Mouse (Mus musculus): ENCODE measurements around the gene Chn2.

DNA sequence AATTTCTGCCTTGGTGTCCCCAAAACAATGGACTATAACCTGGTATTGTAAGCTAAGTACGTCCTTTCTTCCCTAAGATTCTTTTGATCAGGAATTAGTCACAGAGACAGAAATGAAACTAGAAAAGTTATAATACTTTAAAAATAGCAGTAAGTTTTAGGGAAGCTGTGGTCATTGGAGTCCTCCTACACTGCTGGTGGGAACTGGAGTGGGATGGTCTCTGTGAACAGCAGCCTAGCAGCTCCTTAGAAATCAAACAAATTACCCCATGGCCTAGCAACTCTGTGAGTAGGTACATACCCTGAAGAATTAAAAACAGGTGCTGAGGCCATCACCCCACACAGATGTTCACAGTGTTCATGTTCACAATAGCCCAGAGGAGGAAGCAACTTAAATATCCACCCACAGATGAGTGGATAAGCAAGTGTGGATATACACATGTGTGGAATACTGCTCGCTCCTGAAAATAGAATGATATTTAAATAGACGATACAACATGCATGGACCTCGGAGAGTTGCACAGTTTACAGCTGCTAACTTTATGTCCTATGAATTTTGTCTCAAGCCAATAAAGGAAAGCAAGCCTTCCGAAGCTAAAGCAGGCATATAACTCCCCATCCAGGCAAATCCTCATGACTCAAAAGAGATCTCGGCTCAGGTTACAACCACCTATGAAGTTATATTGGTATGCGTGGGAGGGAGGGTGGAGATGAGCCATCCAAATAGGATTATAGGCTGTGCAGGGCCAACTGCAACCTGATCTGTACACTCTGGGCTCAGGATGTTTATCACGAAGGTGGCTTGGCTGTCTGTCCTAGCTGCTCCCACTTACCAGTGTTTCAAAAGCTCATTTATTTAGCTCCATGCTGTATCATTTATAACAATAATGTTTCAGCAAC, 209.2 kb downstream of the Chn2 start:
- no peak for TF ChIP-seq POLR2A (IDR thresholded peaks at IDR 0.05; ENCODE audit: borderline replicate concordance, extremely low read depth, low read depth, low read length)
- no peak for TF ChIP-seq CTCF (IDR thresholded peaks at IDR 0.05; ENCODE audit: insufficient read depth, low read length)

All from lung, adult 2 months (tissue).